Mouse (Mus musculus): ENCODE data around the gene Prr3. TPM values are rescaled to one million over a fixed set of nuclear protein-coding genes. Genes with fewer than 3 reads are reported as not detected.
"Not testable (repeated sequence)": the region's sequence is repeated elsewhere in the genome, so short reads cannot be mapped to it uniquely, and the experiment has no call there.

Gene Prr3
- polyA plus RNA-seq, 1 experiment from 2014 or later: 41.4 TPM

- Histone ChIP-seq H3K27me3 (no peaks in the 10 kb centered on the region), H3K4me3 (replicated peaks) (peak within 1 kb of the TSS; percentile 78), H3K4me2 (replicated peaks) (peak within 1 kb of the TSS; percentile 75), H3K27ac (replicated peaks) (peak within 1 kb of the TSS; percentile 87), H3K4me1 (peaks cover 17% of the 10 kb centered on the region), H3K36me3 (peaks cover 33% of the 10 kb centered on the region), H3K9ac (peak within 1 kb of the TSS; percentile 77), H3K9me3 (replicated peaks) (no peaks in the 10 kb centered on the region)
- ATAC-seq (ENCODE audit: insufficient number of reproducible peaks, low FRiP score, low TSS enrichment, low read depth): peak; percentile 97
- WGBS: under 1% methylated on average over 68 of the region's 68 CpGs
Measured at GRCm38 (mm10) chr17:35969418-35970389, 10.3 kb downstream of the Prr3 start, which contains the start of gene Abcf1. Gene Abcf1, minus strand, starts transcription at chr17:35969761.

GRCm38 (mm10) chr17:35967621-35968020, 12.4 kb downstream of the Prr3 start:
- no peaks in the 10 kb centered on the region for H3K27me3 ChIP-seq
- H3K9ac ChIP-seq: no peak overlapping the region
- H3K4me2 ChIP-seq (replicated peaks): no peak overlapping the region
- H3K27ac ChIP-seq (replicated peaks): no peak overlapping the region
- no peak for ATAC-seq (ENCODE audit: insufficient number of reproducible peaks, low FRiP score, low TSS enrichment, low read depth)
- H3K4me1 ChIP-seq: peaks cover 17% of the 10 kb centered on the region
- H3K36me3 ChIP-seq: peaks cover 37% of the 10 kb centered on the region
- H3K4me3 ChIP-seq (replicated peaks): no peak overlapping the region
- 89% methylated on average over 2 of the region's 2 CpGs for WGBS
- H3K9me3 ChIP-seq (replicated peaks): no peaks in the 10 kb centered on the region

DNA sequence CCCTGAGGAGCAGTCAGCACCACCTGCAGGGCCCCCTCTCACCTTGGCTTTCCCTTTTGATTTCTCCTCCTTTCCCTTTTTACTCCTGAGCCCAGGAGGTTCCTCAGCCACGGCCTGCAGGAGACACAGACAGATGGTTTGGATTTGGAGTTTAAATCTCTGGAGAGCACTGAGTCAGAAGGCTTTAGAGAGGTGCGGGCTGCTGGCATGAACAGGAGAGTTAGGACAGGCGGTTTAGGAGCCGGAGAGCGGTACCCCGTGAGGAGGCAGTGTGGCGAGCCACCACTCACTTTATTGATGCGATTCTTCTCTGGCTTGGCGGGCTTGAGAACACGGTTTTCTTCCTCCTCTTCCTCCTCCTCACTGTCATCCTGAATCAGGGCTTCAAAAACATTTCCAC, 16.8 kb downstream of the Prr3 start:
- Histone ChIP-seq H3K27me3 (no peaks in the 10 kb centered on the region), H3K9me3 (replicated peaks) (no peaks in the 10 kb centered on the region), H3K9ac (no peak overlapping the region), H3K36me3 (peaks cover 74% of the 10 kb centered on the region), H3K4me1 (peaks cover 1% of the 10 kb centered on the region), H3K27ac (replicated peaks) (no peak overlapping the region), H3K4me3 (replicated peaks) (no peak overlapping the region), H3K4me2 (replicated peaks) (no peak overlapping the region)
- ATAC-seq (ENCODE audit: insufficient number of reproducible peaks, low FRiP score, low TSS enrichment, low read depth): no peak
- WGBS: 77% methylated on average over 10 of the region's 10 CpGs

- H3K4me3 ChIP-seq (replicated peaks): no peak overlapping the region
- H3K4me1 ChIP-seq: no peaks in the 10 kb centered on the region
- ATAC-seq (ENCODE audit: insufficient number of reproducible peaks, low FRiP score, low TSS enrichment, low read depth): no peak
- no peaks in the 10 kb centered on the region for H3K9me3 ChIP-seq (replicated peaks)
- WGBS: 95% methylated on average over 15 of the region's 15 CpGs
- H3K4me2 ChIP-seq (replicated peaks): no peak overlapping the region
- no peaks in the 10 kb centered on the region for H3K27me3 ChIP-seq
- H3K27ac ChIP-seq (replicated peaks): no peak overlapping the region
- H3K9ac ChIP-seq: no peak overlapping the region
- peaks cover 82% of the 10 kb centered on the region for H3K36me3 ChIP-seq
Measured at GRCm38 (mm10) chr17:35958533-35959223, 21.4 kb downstream of the Prr3 start.

GRCm38 (mm10) chr17:35954665-35955064, 25.4 kb downstream of the Prr3 start:
- WGBS: 75% methylated on average over 8 of the region's 8 CpGs
- no peak overlapping the region for H3K27ac ChIP-seq (replicated peaks)
- peaks cover 43% of the 10 kb centered on the region for H3K36me3 ChIP-seq
- H3K4me3 ChIP-seq (replicated peaks): no peak overlapping the region
- H3K4me1 ChIP-seq: no peaks in the 10 kb centered on the region
- H3K4me2 ChIP-seq (replicated peaks): no peak overlapping the region
- no peaks in the 10 kb centered on the region for H3K9me3 ChIP-seq (replicated peaks)
- ATAC-seq (ENCODE audit: insufficient number of reproducible peaks, low FRiP score, low TSS enrichment, low read depth): no peak
- no peak overlapping the region for H3K9ac ChIP-seq
- H3K27me3 ChIP-seq: no peaks in the 10 kb centered on the region

- not testable (repeated sequence) for H3K27me3 ChIP-seq; H3K27ac ChIP-seq (replicated peaks); H3K4me2 ChIP-seq (replicated peaks); H3K4me1 ChIP-seq; H3K4me3 ChIP-seq (replicated peaks); ATAC-seq (ENCODE audit: insufficient number of reproducible peaks, low FRiP score, low TSS enrichment, low read depth); H3K9ac ChIP-seq; H3K9me3 ChIP-seq (replicated peaks)
- WGBS: 87% methylated on average over 2 of the region's 3 CpGs
- peaks cover 22% of the 10 kb centered on the region for H3K36me3 ChIP-seq
Measured at GRCm38 (mm10) chr17:35952559-35952958, 27.5 kb downstream of the Prr3 start.

- not testable (repeated sequence) for H3K4me3 ChIP-seq (replicated peaks); H3K9ac ChIP-seq; ATAC-seq (ENCODE audit: insufficient number of reproducible peaks, low FRiP score, low TSS enrichment, low read depth); H3K4me1 ChIP-seq; H3K27ac ChIP-seq (replicated peaks); H3K36me3 ChIP-seq; H3K9me3 ChIP-seq (replicated peaks); H3K27me3 ChIP-seq; H3K4me2 ChIP-seq (replicated peaks)
Measured at GRCm38 (mm10) chr17:35950946-35951345, 29.1 kb downstream of the Prr3 start.

DNA sequence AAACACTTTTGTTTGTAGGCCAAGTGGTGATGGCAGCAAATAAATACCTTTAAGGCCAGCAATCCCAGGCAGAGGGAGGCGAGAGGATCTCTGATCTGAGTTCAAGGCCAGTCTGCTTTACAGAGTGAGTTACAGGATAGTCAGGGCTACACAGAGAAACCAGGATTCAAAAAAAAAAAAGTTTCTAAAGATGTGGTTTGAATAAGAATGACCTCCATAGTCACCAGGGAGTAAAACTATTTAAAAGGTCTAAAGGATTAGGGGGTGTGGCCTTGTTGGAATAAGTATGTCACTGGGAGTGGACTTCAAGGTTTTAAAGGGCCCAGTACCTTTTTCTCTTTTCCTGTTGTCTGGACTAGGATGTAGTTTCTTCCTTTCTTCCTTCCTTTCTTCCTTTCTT, 40.1 kb downstream of the Prr3 start:
- Histone ChIP-seq H3K4me2 (replicated peaks) (no peak overlapping the region), H3K9me3 (replicated peaks) (no peaks in the 10 kb centered on the region), H3K27ac (replicated peaks) (no peak overlapping the region), H3K4me3 (replicated peaks) (no peak overlapping the region), H3K4me1 (no peaks in the 10 kb centered on the region), H3K27me3 (no peaks in the 10 kb centered on the region), H3K9ac (no peak overlapping the region), H3K36me3 (no peaks in the 10 kb centered on the region)
- no peak for ATAC-seq (ENCODE audit: insufficient number of reproducible peaks, low FRiP score, low TSS enrichment, low read depth)
- 53% methylated on average over 1 of the region's 1 CpGs for WGBS

GRCm38 (mm10) chr17:35939108-35939507, 40.9 kb downstream of the Prr3 start:
- Histone ChIP-seq H3K27ac (replicated peaks) (no peak overlapping the region), H3K4me3 (replicated peaks) (no peak overlapping the region), H3K36me3 (no peaks in the 10 kb centered on the region), H3K9me3 (replicated peaks) (no peaks in the 10 kb centered on the region), H3K27me3 (no peaks in the 10 kb centered on the region), H3K4me2 (replicated peaks) (no peak overlapping the region), H3K9ac (no peak overlapping the region), H3K4me1 (no peaks in the 10 kb centered on the region)
- no peak for ATAC-seq (ENCODE audit: insufficient number of reproducible peaks, low FRiP score, low TSS enrichment, low read depth)
- 39% methylated on average over 2 of the region's 2 CpGs for WGBS

DNA sequence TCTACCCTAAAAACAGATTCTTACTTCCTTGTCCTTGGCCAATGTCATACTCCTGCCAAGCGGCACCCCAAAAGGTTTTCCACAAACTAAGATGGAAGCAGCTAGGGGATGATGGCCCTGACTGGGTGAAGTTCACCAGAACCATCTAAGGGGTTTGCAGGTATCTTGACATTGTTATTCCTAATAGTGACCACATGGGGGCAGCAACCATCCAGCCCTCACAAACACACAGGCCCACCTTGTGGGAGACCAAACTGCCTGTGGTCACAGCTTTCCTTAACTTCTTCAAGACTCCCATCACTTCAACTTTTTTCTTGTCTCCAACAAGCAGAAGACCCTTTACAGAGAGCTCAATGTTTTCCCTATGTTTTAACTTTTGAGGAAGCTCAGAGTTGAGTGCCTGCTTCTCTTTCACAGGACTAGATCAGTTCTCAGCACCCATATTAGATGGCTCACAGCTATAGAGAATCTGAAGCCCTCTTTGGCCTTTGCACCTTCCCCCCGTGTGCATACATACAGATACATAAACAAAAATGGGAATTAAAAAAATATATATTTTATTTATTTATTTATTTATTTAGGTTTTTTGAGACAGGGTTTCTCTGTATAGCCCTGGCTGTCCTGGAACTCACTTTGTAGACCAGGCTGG, 42.2 kb downstream of the Prr3 start:
- Histone ChIP-seq H3K4me1 (no peaks in the 10 kb centered on the region), H3K9me3 (replicated peaks) (no peaks in the 10 kb centered on the region), H3K27me3 (no peaks in the 10 kb centered on the region), H3K36me3 (no peaks in the 10 kb centered on the region), H3K9ac (no peak overlapping the region), H3K4me2 (replicated peaks) (no peak overlapping the region), H3K4me3 (replicated peaks) (no peak overlapping the region), H3K27ac (replicated peaks) (no peak overlapping the region)
- 45% methylated on average over 2 of the region's 2 CpGs for WGBS
- no peak for ATAC-seq (ENCODE audit: insufficient number of reproducible peaks, low FRiP score, low TSS enrichment, low read depth)

DNA sequence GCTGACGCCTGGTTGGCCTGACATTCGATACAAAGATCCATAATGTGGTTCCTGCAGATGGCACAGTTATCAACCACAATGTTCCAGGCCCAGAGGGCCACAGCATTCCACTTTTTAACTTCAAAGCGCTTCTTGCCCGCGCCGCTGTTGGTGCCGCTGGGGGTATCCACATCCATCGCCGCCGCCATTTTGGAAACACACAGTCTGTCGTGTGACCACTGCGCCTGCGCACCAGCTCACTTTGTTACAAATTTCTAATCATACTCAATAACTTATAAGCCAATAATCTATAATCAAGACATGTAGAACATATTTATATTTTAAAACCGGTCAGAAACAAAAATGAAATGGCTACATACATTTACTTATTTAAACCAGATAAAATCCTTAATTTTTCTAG, 44.3 kb downstream of the Prr3 start:
- H3K36me3 ChIP-seq; ATAC-seq (ENCODE audit: insufficient number of reproducible peaks, low FRiP score, low TSS enrichment, low read depth); H3K27me3 ChIP-seq; H3K9ac ChIP-seq; H3K27ac ChIP-seq (replicated peaks); H3K4me1 ChIP-seq; H3K4me2 ChIP-seq (replicated peaks); H3K9me3 ChIP-seq (replicated peaks); H3K4me3 ChIP-seq (replicated peaks): not testable (repeated sequence)
- WGBS: 80% methylated on average over 14 of the region's 14 CpGs

Measured in embryonic facial prominence, embryonic 15.5 days (tissue).